Mouse (Mus musculus) cerebellum, adult 9-11 months (tissue): ENCODE data around the gene Efcab10.

Source experiments
- DNase-seq: peaks from one replicate; pipeline ENCODE4 v3.0.0; 2022

The Efcab10 gene

DNA sequence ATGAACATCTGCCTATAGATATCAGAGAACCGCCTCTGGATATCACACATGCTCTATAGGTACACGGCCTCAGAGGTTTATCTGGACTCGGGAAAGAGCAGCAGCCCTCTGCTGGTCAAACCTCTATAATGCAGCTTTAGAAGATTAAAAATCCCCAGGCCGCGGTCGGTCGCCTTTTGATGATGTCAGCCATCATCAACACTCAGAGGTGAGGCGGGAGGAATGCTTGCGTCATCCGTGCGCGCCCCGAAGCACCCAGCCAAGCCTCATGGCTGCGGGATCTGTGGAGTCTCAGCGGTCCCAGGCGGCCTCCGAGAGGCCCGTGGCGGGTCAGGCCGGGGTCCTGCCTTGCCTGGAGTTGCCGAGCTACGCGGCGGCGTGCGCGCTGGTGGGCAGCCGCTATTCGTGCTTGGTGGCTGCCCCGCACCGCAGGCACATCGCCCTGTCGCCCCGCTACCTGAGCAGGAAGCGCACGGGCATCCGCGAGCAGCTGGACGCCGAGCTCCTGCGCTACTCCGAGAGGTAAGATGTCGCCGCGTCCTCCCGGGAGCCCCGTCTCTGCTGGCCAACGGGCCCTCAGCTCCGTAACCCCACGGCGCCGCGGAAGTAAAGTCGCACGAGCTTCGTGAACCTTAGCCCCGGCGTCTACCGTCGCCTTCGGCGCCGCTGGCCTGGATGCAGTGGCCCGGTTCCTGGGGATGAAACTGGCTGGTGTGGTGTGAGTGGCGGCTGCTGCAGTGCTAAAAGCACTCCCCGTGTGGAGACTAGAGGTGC is 34.9 kb downstream of the Efcab10 start, which contains the start of gene Twistnb:
Twistnb (plus strand) TSS at position 249 of the 774 bp plus-strand sequence.
- peak; percentile 96 for DNase-seq

DNA sequence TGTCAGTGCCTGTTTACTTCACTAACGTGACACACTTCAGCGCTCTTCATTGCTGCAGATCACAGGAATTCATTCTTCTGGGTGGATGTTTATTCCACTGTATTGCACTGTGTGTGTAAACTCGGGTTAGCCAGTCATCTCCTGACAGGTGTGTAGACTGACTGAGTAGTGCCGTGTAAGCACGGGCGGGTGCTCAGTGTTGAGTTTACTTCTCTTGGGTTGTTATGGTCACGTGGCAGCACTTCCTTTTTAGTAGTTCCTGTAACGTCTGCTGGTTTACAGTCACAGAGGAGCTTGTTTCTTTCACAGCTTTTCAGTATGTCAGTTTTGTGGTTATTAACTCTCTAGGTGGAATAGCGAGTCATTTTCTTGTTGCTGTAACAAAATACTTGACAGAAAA is 39.2 kb downstream of the Efcab10 start:
- no peak for DNase-seq

DNA sequence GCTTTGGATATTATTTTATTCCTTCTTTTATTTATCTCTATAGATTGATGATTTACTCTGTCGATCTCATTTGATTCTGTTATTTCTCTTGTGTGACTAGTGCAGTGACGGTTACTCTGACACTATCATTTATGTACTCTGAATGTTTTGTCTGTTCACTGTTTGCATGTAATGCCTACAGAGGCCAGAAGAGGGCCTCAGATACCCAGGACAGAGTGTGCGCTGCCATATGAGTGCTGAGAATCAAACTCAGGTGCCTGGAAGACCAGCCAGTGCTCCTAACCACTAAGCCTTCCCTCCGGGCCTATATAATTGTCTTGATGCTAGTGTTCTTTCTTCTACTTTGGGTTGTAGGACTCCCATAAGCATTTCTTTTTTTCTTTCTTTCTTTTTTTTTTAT is 40.1 kb downstream of the Efcab10 start:
- no peak for DNase-seq
